In the genomic region with DNA sequence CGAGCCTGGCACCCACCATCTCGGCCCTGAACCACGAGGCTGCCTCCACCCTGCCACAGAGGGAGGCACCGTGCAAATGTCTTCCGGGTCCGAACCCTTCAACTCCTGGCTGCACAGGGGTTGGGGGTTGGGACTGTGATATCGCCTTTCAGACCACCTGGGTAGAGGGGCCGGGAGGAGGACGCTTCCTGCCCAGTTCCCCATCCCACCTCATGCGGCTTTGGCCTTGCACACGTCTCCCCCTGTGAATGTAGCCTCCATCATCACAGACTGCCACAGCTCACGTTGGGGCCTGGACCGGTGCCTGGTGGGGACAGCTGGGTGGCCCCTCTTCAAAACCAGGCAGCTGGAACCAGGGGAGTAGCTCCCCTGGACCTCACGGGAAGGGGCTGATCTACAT, we compare ENCODE assay signal across 9 mouse cellular contexts. TPM values are rescaled to one million over a fixed set of nuclear protein-coding genes. Genes with fewer than 3 reads are reported as not detected.
DNase-seq lines count a peak whose midpoint lies in the region; ATAC-seq and TF ChIP-seq lines count a peak whose summit lies in the region.
"Had no signal": no experiment of that assay in that cellular context is flagged by ENCODE, and none has a peak within 500 bp of the region (broad histone marks: within the 10 kb centered on the region; RNA-seq: fewer than 3 reads in every experiment).

No protein-coding gene starts in this region.

- peaks cover 16% of the 10 kb centered on the region for H3K36me3 ChIP-seq in heart, embryonic 13.5 days
- H3K36me3 ChIP-seq in E14TG2a.4 (ENCODE audit: insufficient read depth, low read length), result no peaks in the 10 kb centered on the region
- peaks cover 24% of the 10 kb centered on the region for H3K36me3 ChIP-seq in embryonic facial prominence, embryonic 10.5 days (replicated peaks)
- H3K36me3 ChIP-seq in limb, embryonic 10.5 days, result peaks cover 25% of the 10 kb centered on the region
- no peaks in the 10 kb centered on the region for H3K36me3 ChIP-seq in liver, embryonic 11.5 days (ENCODE audit: control insufficient read depth, insufficient read depth, low read length)

- DNase-seq in heart, postnatal 25 days (ENCODE audit: low spot score), result no peak
- DNase-seq in embryonic facial prominence, embryonic 10.5 days (ENCODE audit: low spot score), result peak; percentile 73
- DNase-seq in limb, embryonic 10.5 days (ENCODE audit: low spot score), result no peak
- no peak for DNase-seq in liver, embryonic 11.5 days (ENCODE audit: low spot score)
- DNase-seq in adrenal gland, postnatal 25 days, result no peak
- no peak for DNase-seq in adrenal gland, postnatal 4 days (ENCODE audit: low spot score in 2 of 2)

- H3K9ac ChIP-seq in heart, embryonic 13.5 days, result peak overlapping the region; percentile 81
- no peak overlapping the region for H3K9ac ChIP-seq in liver, embryonic 11.5 days (ENCODE audit: low read depth, low read length)

- H3K27me3 ChIP-seq in heart, embryonic 13.5 days (replicated peaks), result peaks cover 7% of the 10 kb centered on the region; the same call in 1 of the 2 replicates
- peaks cover 48% of the 10 kb centered on the region for H3K27me3 ChIP-seq in E14TG2a.4 (ENCODE audit: insufficient read depth, low read length)
- H3K27me3 ChIP-seq in embryonic facial prominence, embryonic 10.5 days (replicated peaks; ENCODE audit: low read depth, poor library complexity, severe bottlenecking), result peaks cover 19% of the 10 kb centered on the region; the same call in 1 of the 2 replicates
- 0 out of 2 replicates have a peak, but pooled peaks cover 8% of the 10 kb centered on the region for H3K27me3 ChIP-seq in limb, embryonic 10.5 days (ENCODE audit: low read depth, poor library complexity, severe bottlenecking)
- H3K27me3 ChIP-seq in liver, embryonic 11.5 days (replicated peaks; ENCODE audit: control insufficient read depth, insufficient read depth, low read length), result peaks cover 21% of the 10 kb centered on the region

- WGBS in heart, embryonic 13.5 days, result 39% methylated on average over 14 of the region's 14 CpGs
- 13% methylated on average over 14 of the region's 14 CpGs for WGBS in embryonic facial prominence, embryonic 10.5 days
- 24% methylated on average over 14 of the region's 14 CpGs for WGBS in limb, embryonic 10.5 days
- 52% methylated on average over 14 of the region's 14 CpGs for WGBS in liver, embryonic 11.5 days

- no peaks in the 10 kb centered on the region for H3K9me3 ChIP-seq in heart, embryonic 13.5 days
- peaks cover 11% of the 10 kb centered on the region for H3K9me3 ChIP-seq in E14TG2a.4 (ENCODE audit: low read length)
- H3K9me3 ChIP-seq in embryonic facial prominence, embryonic 10.5 days, result no peaks in the 10 kb centered on the region
- no peaks in the 10 kb centered on the region for H3K9me3 ChIP-seq in limb, embryonic 10.5 days (replicated peaks)
- H3K9me3 ChIP-seq in liver, embryonic 11.5 days (ENCODE audit: control insufficient read depth, low read length), result no peaks in the 10 kb centered on the region

- peak overlapping the region; percentile 70; the same call in 1 of the 2 replicates for H3K27ac ChIP-seq in heart, embryonic 13.5 days (replicated peaks)
- peak overlapping the region; percentile 84 for H3K27ac ChIP-seq in embryonic facial prominence, embryonic 10.5 days (replicated peaks)
- H3K27ac ChIP-seq in limb, embryonic 10.5 days, result peak overlapping the region; percentile 79
- no peak overlapping the region for H3K27ac ChIP-seq in liver, embryonic 11.5 days (ENCODE audit: low read depth, low read length)

- no peak for TF ChIP-seq CTCF in E14TG2a.4 (conservative IDR thresholded peaks at IDR 0.05; ENCODE audit: low read length)

- no peak overlapping the region; the same call in 1 of the 2 replicates for H3K4me3 ChIP-seq in heart, embryonic 13.5 days
- H3K4me3 ChIP-seq in E14TG2a.4 (replicated peaks; ENCODE audit: low read length), result peak overlapping the region; percentile 75
- H3K4me3 ChIP-seq in embryonic facial prominence, embryonic 10.5 days, result peak overlapping the region; percentile 45
- peak overlapping the region; percentile 20 for H3K4me3 ChIP-seq in limb, embryonic 10.5 days
- H3K4me3 ChIP-seq in liver, embryonic 11.5 days (ENCODE audit: low read depth, low read length), result no peak overlapping the region

- intact Hi-C loops in heart, postnatal 25 days (cut with DNase I), result no loop called here

- peak overlapping the region; percentile 71 for H3K4me2 ChIP-seq in heart, embryonic 13.5 days
- H3K4me2 ChIP-seq in liver, embryonic 11.5 days, result no peak overlapping the region

- ATAC-seq in heart, embryonic 13.5 days (ENCODE audit: extremely low read depth, insufficient number of reproducible peaks, low FRiP score, low TSS enrichment), result no peak
- no peak for ATAC-seq in liver, embryonic 11.5 days (replicated peaks; ENCODE audit: low FRiP score)

- H3K4me1 ChIP-seq in heart, embryonic 13.5 days, result peaks cover 67% of the 10 kb centered on the region
- H3K4me1 ChIP-seq in E14TG2a.4 (replicated peaks; ENCODE audit: low read depth, low read length), result peaks cover 56% of the 10 kb centered on the region
- peaks cover 67% of the 10 kb centered on the region for H3K4me1 ChIP-seq in embryonic facial prominence, embryonic 10.5 days
- H3K4me1 ChIP-seq in limb, embryonic 10.5 days, result peaks cover 60% of the 10 kb centered on the region
- peaks cover 14% of the 10 kb centered on the region for H3K4me1 ChIP-seq in liver, embryonic 11.5 days (replicated peaks; ENCODE audit: control insufficient read depth, insufficient read depth, low read length)

RNA-seq across cellular contexts. Expression of gene Adam11, which starts 16.9 kb away (rescaled TPM):
- 6.7 and 7.3 TPM in 2 replicates for polyA plus RNA-seq in heart, embryonic 13.5 days (2015; fragmentation: Nextera tagmentation; extraction: Ambion mirVana)
- total RNA-seq in heart, postnatal 25 days (2021), result 1 to 10 TPM; 3.8 to 4.1 TPM
- 16.3 and 21.0 TPM in 2 replicates for polyA plus RNA-seq in embryonic facial prominence, embryonic 10.5 days (2016; fragmentation: Nextera tagmentation; extraction: Ambion mirVana)
- 14.2 and 25.1 TPM in 2 replicates for polyA plus RNA-seq in limb, embryonic 10.5 days (2016; fragmentation: Nextera tagmentation; extraction: Ambion mirVana)
- 1.4 and 2.0 TPM in 2 replicates for polyA plus RNA-seq in liver, embryonic 11.5 days (2014; fragmentation: Nextera tagmentation; extraction: Ambion mirVana)
- 2.9 and 4.7 TPM in 2 replicates for total RNA-seq in adrenal gland, postnatal 25 days (2021)
- 10 to 100 TPM; 17.4 to 17.6 TPM for total RNA-seq in adrenal gland, postnatal 4 days (2021)
- total RNA-seq: CH12.LX had no signal

RNA-seq across cellular contexts. Expression of gene Gjc1, which starts 41.3 kb away (rescaled TPM):
- polyA plus RNA-seq in heart, embryonic 13.5 days (2015; fragmentation: Nextera tagmentation; extraction: Ambion mirVana), result 46.5 and 50.3 TPM in 2 replicates
- 10 to 100 TPM; 27.4 to 29.2 TPM for total RNA-seq in heart, postnatal 25 days (2021)
- polyA plus RNA-seq in embryonic facial prominence, embryonic 10.5 days (2016; fragmentation: Nextera tagmentation; extraction: Ambion mirVana), result 80.7 and 89.6 TPM in 2 replicates
- 95.0 and 98.8 TPM in 2 replicates for polyA plus RNA-seq in limb, embryonic 10.5 days (2016; fragmentation: Nextera tagmentation; extraction: Ambion mirVana)
- 20.8 and 21.7 TPM in 2 replicates for polyA plus RNA-seq in liver, embryonic 11.5 days (2014; fragmentation: Nextera tagmentation; extraction: Ambion mirVana)
- 20.0 and 22.7 TPM in 2 replicates for total RNA-seq in adrenal gland, postnatal 25 days (2021)
- 10 to 100 TPM; 39.6 to 40.2 TPM for total RNA-seq in adrenal gland, postnatal 4 days (2021)
- total RNA-seq: CH12.LX had no signal

RNA-seq across cellular contexts. Expression of gene Higd1b, which starts 57.5 kb away (rescaled TPM):
- polyA plus RNA-seq in heart, embryonic 13.5 days (2015; fragmentation: Nextera tagmentation; extraction: Ambion mirVana), result not detected in 2 replicates
- 10 to 100 TPM; 11.6 to 17.6 TPM for total RNA-seq in heart, postnatal 25 days (2021)
- not detected in 2 replicates for polyA plus RNA-seq in embryonic facial prominence, embryonic 10.5 days (2016; fragmentation: Nextera tagmentation; extraction: Ambion mirVana)
- polyA plus RNA-seq in limb, embryonic 10.5 days (2016; fragmentation: Nextera tagmentation; extraction: Ambion mirVana), result not detected in 2 replicates
- not detected in 2 replicates for polyA plus RNA-seq in liver, embryonic 11.5 days (2014; fragmentation: Nextera tagmentation; extraction: Ambion mirVana)
- 0.76 TPM in 1 of 2 replicates, not detected in the other for total RNA-seq in adrenal gland, postnatal 25 days (2021)
- 1 to 10 TPM in 1 of 2 experiments, under 1 TPM in 1; 0.87 to 1.2 TPM for total RNA-seq in adrenal gland, postnatal 4 days (2021)
- total RNA-seq: CH12.LX had no signal

Comparison
In these comparisons a context has a peak if more than half of its experiments do, and no peak if none do; other contexts are left out.
1. H3K4me3 ChIP-seq: peak in E14TG2a.4 (single experiment), embryonic facial prominence, embryonic 10.5 days (single experiment) and limb, embryonic 10.5 days (single experiment); none in heart, embryonic 13.5 days (single experiment) and liver, embryonic 11.5 days (single experiment).